ENCODE assay signal across 8 mouse cellular contexts in genomic region chr5:52189664-52190365, GRCm38 (mm10). TPM values are rescaled to one million over a fixed set of nuclear protein-coding genes. Genes with fewer than 3 reads are reported as not detected.
DNase-seq lines count a peak whose midpoint lies in the region; ATAC-seq and TF ChIP-seq lines count a peak whose summit lies in the region.

No protein-coding gene starts in this region.

- H3K27ac ChIP-seq in embryonic facial prominence, embryonic 10.5 days (replicated peaks): peak overlapping the region; percentile 99
- H3K27ac ChIP-seq in neural tube, embryonic 15.5 days (replicated peaks): peak overlapping the region; percentile 95
- peak overlapping the region; percentile 61 for H3K27ac ChIP-seq in thymus, adult 2 months (ENCODE audit: control insufficient read depth, insufficient read depth, low read length)

- peak; percentile 85 for ATAC-seq in neural tube, embryonic 15.5 days (ENCODE audit: low FRiP score)

- no peaks in the 10 kb centered on the region for H3K9me3 ChIP-seq in embryonic facial prominence, embryonic 10.5 days
- H3K9me3 ChIP-seq in neural tube, embryonic 15.5 days (replicated peaks): no peaks in the 10 kb centered on the region

- H3K4me2 ChIP-seq in neural tube, embryonic 15.5 days: peak overlapping the region; percentile 75

- no peaks in the 10 kb centered on the region for H3K27me3 ChIP-seq in embryonic facial prominence, embryonic 10.5 days (replicated peaks; ENCODE audit: low read depth, poor library complexity, severe bottlenecking)
- H3K27me3 ChIP-seq in neural tube, embryonic 15.5 days (replicated peaks): no peaks in the 10 kb centered on the region
- H3K27me3 ChIP-seq in thymus, adult 2 months (ENCODE audit: control insufficient read depth, insufficient read depth, low read length): no peaks in the 10 kb centered on the region

- peak overlapping the region; percentile 99 for H3K9ac ChIP-seq in neural tube, embryonic 15.5 days (replicated peaks)

- peaks cover 2% of the 10 kb centered on the region for H3K36me3 ChIP-seq in embryonic facial prominence, embryonic 10.5 days (replicated peaks)
- H3K36me3 ChIP-seq in neural tube, embryonic 15.5 days: no peaks in the 10 kb centered on the region
- H3K36me3 ChIP-seq in thymus, adult 2 months (ENCODE audit: control insufficient read depth, insufficient read depth, low read length): peaks cover 3% of the 10 kb centered on the region

- WGBS in embryonic facial prominence, embryonic 10.5 days: under 1% methylated on average over 63 of the region's 63 CpGs
- WGBS in lung, adult 2 months: under 1% methylated on average over 63 of the region's 63 CpGs
- WGBS in neural tube, embryonic 15.5 days: under 1% methylated on average over 61 of the region's 63 CpGs
- WGBS in thymus, adult 2 months: under 1% methylated on average over 63 of the region's 63 CpGs

- peak overlapping the region; percentile 96 for H3K4me3 ChIP-seq in embryonic facial prominence, embryonic 10.5 days
- peak overlapping the region; percentile 90 for H3K4me3 ChIP-seq in lung, adult 2 months (replicated peaks; ENCODE audit: extremely low read depth, low read depth, low read length)
- peak overlapping the region; percentile 94 for H3K4me3 ChIP-seq in neural tube, embryonic 15.5 days (replicated peaks)
- H3K4me3 ChIP-seq in thymus, adult 2 months (ENCODE audit: control insufficient read depth, insufficient read depth, low read length): peak overlapping the region; percentile 94

- peaks cover 15% of the 10 kb centered on the region for H3K4me1 ChIP-seq in embryonic facial prominence, embryonic 10.5 days
- peaks cover 5% of the 10 kb centered on the region for H3K4me1 ChIP-seq in lung, adult 2 months (ENCODE audit: control insufficient read depth, insufficient read depth, low read length)
- peaks cover 36% of the 10 kb centered on the region for H3K4me1 ChIP-seq in neural tube, embryonic 15.5 days
- peaks cover 8% of the 10 kb centered on the region; the same call in 1 of the 2 replicates for H3K4me1 ChIP-seq in thymus, adult 2 months (replicated peaks; ENCODE audit: control insufficient read depth, insufficient read depth, low read length)

- DNase-seq in B cell, adult 2 months: peak; percentile 73 to 82
- DNase-seq in R1 (ENCODE audit: low read depth, low spot score): peak; percentile 67
- DNase-seq in embryonic facial prominence, embryonic 10.5 days (ENCODE audit: low spot score): peak; percentile 71
- peak; percentile 22 for DNase-seq in gonadal fat pad, adult 2 months (ENCODE audit: low read depth)
- DNase-seq in kidney, adult 8-10 months: peak; percentile 39 to 54
- no peak for DNase-seq in lung, adult 2 months
- DNase-seq in thymus, adult 2 months: peak; percentile 70

- no peak for TF ChIP-seq CTCF in lung, adult 2 months (IDR thresholded peaks at IDR 0.05; ENCODE audit: insufficient read depth, low read length)
- no peak for TF ChIP-seq CTCF in thymus, adult 2 months (IDR thresholded peaks at IDR 0.05; ENCODE audit: borderline replicate concordance, control insufficient read depth, extremely low read depth, insufficient read depth, low read length, poor library complexity)

- no peak for TF ChIP-seq POLR2A in lung, adult 2 months (IDR thresholded peaks at IDR 0.05; ENCODE audit: borderline replicate concordance, extremely low read depth, low read depth, low read length)
- TF ChIP-seq POLR2A in thymus, adult 2 months (IDR thresholded peaks at IDR 0.05; ENCODE audit: control insufficient read depth, extremely low read depth, insufficient read depth, low read length, poor library complexity): no peak

RNA-seq across cellular contexts. Expression of gene Dhx15, which starts 0.5 kb away (rescaled TPM):
- polyA plus RNA-seq in embryonic facial prominence, embryonic 10.5 days (2016; fragmentation: Nextera tagmentation; extraction: Ambion mirVana): 214 and 221 TPM in 2 replicates
- polyA plus RNA-seq in gonadal fat pad, adult 2 months (2012; rRNA removed): 40.4 and 45.4 TPM in 2 replicates
- polyA plus RNA-seq in lung, adult 2 months (2012; rRNA removed): 29.2 and 50.8 TPM in 2 replicates
- 107 and 115 TPM in 2 replicates for polyA plus RNA-seq in neural tube, embryonic 15.5 days (2015; fragmentation: Nextera tagmentation; extraction: Ambion mirVana)
- 92.8 and 109 TPM in 2 replicates for polyA plus RNA-seq in thymus, adult 2 months (2012; rRNA removed)
